Mouse (Mus musculus) urinary bladder, adult 2 months (tissue): Measurements from ENCODE around the gene Rhox4a. TPM values are rescaled to one million over a fixed set of nuclear protein-coding genes. Genes with fewer than 3 reads are reported as not detected.
"Not testable (repeated sequence)": the region's sequence is repeated elsewhere in the genome, so short reads cannot be mapped to it uniquely, and the experiment has no call there.

ENCODE experiments used
- DNase-seq: peaks from one replicate; pipeline ENCODE4 v3.0.0; 2022; ENCODE audit warnings: low spot score
- polyA plus RNA-seq: library from polyadenylated mRNA; depleted of rRNA; stranded (reverse); fragments of >200 nt; gene quantifications from 2 replicates; pipeline ENCODE4 v1.2.3, GENCODE M21; 2012; rRNA removed

Gene Rhox4a
- not detected in 2 replicates for polyA plus RNA-seq

- DNase-seq, result not testable (repeated sequence)
These were observed at the start of gene Rhox4a for GRCm38 (mm10) chrX:37265038-37265437. Gene Rhox4a (plus strand): TSS chrX:37265338.

DNA sequence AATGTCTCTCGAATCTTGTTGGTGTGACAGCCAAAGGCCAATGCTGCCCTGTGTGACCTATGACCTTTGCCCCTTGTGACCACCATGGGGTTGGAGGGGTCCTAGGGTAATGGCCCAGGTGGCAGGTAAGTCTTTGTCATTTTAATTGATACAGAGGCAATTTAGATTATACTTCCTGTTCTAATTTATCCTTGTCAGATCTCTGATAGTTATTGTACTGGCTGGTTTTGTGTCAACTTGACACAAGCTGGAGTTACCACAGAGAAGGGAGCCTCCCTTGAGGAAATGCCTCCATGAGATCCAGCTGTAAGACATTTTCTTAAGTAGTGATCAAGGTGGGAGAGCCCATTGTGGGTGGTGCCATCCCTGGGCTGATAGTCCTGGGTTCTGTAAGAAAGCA lies 43.0 kb upstream of the Rhox4a start, which contains the start of gene Rhox1:
Rhox1 (minus strand) TSS at position 101 of the 400 bp plus-strand sequence.
- not testable (repeated sequence) for DNase-seq

DNA sequence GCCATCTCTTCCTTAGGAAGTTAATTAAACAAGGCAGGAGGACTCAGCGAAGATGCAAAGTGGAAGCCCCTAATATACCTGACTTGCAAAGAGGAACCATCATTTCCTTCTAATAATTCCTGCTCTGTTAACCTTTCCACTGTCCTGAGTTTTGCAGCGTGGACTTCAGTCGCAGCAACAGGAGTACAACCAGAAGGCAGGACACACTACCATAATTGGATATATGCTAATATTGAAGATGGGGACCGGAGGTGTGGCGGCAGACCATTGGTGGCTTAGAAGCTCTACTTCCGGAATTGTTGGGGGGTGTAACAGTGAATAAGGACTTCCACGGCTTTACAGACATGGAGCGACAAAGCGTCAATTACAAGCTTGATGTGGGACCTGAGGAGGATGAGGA lies 20.5 kb upstream of the Rhox4a start, which contains the start of gene Rhox2a:
Rhox2a (plus strand) TSS at position 301 of the 400 bp plus-strand sequence.
- not testable (repeated sequence) for DNase-seq

GRCm38 (mm10) chrX:37249619-37250018 lies 15.5 kb upstream of the Rhox4a start, which contains the start of gene Rhox3a:
Gene Rhox3a (plus strand): TSS chrX:37249919.
- DNase-seq, result not testable (repeated sequence)

Other genes with a start within 250 kb of the Rhox4a start
- gene Sowahd, start 216.5 kb upstream of the Rhox4a start, polyA plus RNA-seq, result not detected in 2 replicates
- gene Rpl39, start 179.9 kb upstream of the Rhox4a start, polyA plus RNA-seq, result 986 and 1,015 TPM in 2 replicates
- 30.7 and 32.1 TPM in 2 replicates for gene Upf3b, start 155.0 kb upstream of the Rhox4a start, polyA plus RNA-seq
- 4.2 and 5.3 TPM in 2 replicates for gene Nkap, start 138.5 kb upstream of the Rhox4a start, polyA plus RNA-seq
- not detected in 2 replicates for gene Akap14, start 96.5 kb upstream of the Rhox4a start, polyA plus RNA-seq
- 400 and 528 TPM in 2 replicates for gene Ndufa1, start 74.2 kb upstream of the Rhox4a start, polyA plus RNA-seq
- 5.9 and 7.4 TPM in 2 replicates for gene Rnf113a1, start 74.1 kb upstream of the Rhox4a start, polyA plus RNA-seq
- not detected in 2 replicates for gene Gm9, start 54.3 kb upstream of the Rhox4a start, polyA plus RNA-seq
- gene Rhox1, start 43.1 kb upstream of the Rhox4a start, polyA plus RNA-seq, result not detected in 2 replicates
- gene Rhox2a, start 20.4 kb upstream of the Rhox4a start, polyA plus RNA-seq, result not detected in 2 replicates
- not detected in 2 replicates for gene Rhox3a, start 15.4 kb upstream of the Rhox4a start, polyA plus RNA-seq
- gene Rhox3a2, start 114.7 kb downstream of the Rhox4a start, polyA plus RNA-seq, result not detected in 2 replicates
- not detected in 2 replicates for gene Rhox4a2, start 125.5 kb downstream of the Rhox4a start, polyA plus RNA-seq
- not detected in 2 replicates for gene Rhox2b, start 146.7 kb downstream of the Rhox4a start, polyA plus RNA-seq
- not detected in 2 replicates for gene Rhox4b, start 167.2 kb downstream of the Rhox4a start, polyA plus RNA-seq
- gene Rhox2c, start 188.3 kb downstream of the Rhox4a start, polyA plus RNA-seq, result not detected in 2 replicates
- not detected in 2 replicates for gene Rhox3c, start 193.2 kb downstream of the Rhox4a start, polyA plus RNA-seq
- not detected in 2 replicates for gene Rhox4c, start 215.0 kb downstream of the Rhox4a start, polyA plus RNA-seq
- not detected in 2 replicates for gene Rhox2d, start 228.1 kb downstream of the Rhox4a start, polyA plus RNA-seq
- gene Rhox4d, start 249.0 kb downstream of the Rhox4a start, polyA plus RNA-seq, result not detected in 2 replicates